Mouse (Mus musculus) CD8-positive naive resting alpha-beta T cell, adult 2 months (primary cell): Measurements from ENCODE around the gene Zbtb20.

Experiments
- DNase-seq, 2 experiments: peaks; one replicate each; pipeline ENCODE4 v3.0.0; 2022; ENCODE audit warnings: low read depth in 2 of 2, low spot score in 2 of 2

Gene Zbtb20

DNA sequence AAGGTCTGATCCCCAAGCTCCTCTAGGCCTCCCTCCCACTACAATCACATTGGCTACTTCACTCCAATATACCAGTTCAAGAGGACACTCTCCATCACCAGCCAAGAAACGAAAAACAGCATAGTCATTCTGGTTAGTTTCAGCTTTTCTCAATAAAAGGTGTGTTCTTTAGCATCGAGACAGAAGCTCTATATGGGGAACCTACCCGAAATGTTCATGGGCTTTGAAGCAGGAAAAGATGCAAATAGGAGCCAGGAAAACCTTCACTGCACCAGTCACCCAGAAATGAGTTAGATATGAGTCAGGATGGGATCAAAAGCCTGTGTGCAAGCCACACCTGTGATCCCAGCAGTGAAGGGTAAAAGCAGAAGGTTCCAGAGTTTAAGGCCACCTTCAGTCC, 601.2 kb downstream of the Zbtb20 start:
- DNase-seq, result no peak

DNA sequence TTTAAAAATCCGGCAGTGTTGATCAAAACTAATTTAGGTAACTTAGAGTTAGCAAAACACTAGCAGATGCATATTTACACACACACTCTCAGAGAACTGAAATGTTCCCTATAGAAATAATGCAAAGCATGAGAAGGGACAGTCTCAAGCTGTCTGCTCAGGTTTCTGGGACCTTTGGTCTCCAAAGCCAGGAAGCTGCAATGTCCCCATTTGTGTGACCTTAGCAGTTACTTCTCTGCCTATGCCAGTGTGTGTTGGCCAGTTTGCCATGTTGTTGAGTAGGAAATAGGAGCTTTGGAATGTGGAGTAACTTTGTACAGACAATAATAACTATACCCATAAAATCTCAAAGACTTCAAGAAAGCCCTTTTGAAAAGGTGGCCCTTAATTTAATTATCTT, 602.7 kb downstream of the Zbtb20 start:
- no peak for DNase-seq

DNA sequence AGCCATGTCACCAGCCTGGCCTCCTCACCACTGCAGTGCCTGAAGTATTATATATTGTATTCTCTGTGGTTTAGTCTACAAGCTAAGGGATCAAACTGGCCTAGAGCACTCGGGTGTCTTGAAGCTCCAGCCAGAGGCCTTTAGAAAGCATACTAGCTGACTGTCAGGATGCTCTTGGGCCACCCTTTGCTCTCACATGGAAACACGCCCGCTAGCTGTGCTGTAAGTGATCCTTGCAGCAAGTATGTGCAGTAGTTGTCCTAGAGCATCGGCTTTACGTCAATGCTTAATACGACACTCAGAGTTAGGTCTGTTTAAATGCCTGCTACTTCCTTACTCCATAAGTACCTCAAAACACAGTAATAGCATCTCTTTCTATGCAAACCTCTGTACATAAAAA, 604.9 kb downstream of the Zbtb20 start:
- DNase-seq, result no peak

- no peak for DNase-seq
Observed at GRCm38 (mm10) chr16:43482125-43482524, 606.4 kb downstream of the Zbtb20 start.

DNA sequence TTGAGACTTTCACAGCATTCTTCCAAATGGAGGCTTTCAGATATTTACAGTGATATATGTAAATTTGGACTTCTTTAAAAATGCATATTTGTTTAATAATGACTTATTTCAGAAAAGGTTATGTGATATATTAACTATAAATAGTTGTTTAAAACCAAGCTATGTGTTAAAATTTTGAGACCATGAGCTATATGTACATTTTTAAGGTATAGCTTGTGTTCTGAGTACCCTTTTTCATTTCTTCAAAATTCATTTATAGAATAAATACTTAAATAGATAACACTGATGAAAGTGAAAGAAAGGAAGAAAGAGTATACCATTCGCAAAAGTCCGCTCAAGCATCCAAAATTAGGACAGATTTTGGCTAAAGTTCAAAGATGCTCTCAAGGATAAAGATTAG, 607.1 kb downstream of the Zbtb20 start:
- DNase-seq, result no peak

DNA sequence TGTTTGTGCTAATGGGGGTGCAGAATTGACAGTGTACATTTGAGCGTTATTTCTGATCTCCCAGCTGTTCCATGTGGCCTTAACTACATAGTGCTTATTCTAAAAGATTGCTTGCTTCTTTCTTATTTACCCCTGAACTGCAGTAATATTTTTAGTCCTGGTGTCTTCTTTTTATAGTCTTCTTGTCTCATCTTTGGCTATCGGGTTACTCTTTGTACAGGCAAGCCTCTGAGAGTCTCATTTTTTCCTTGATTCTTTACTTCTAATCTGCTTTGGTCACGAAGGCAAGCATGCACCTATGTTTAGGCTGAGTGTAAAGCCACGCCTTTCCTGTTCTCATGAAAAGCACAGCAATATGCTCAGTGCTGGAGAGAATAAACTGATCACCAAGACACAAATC, 608.7 kb downstream of the Zbtb20 start:
- no peak for DNase-seq

GRCm38 (mm10) chr16:43489362-43489761, 613.7 kb downstream of the Zbtb20 start:
- DNase-seq, result no peak

DNA sequence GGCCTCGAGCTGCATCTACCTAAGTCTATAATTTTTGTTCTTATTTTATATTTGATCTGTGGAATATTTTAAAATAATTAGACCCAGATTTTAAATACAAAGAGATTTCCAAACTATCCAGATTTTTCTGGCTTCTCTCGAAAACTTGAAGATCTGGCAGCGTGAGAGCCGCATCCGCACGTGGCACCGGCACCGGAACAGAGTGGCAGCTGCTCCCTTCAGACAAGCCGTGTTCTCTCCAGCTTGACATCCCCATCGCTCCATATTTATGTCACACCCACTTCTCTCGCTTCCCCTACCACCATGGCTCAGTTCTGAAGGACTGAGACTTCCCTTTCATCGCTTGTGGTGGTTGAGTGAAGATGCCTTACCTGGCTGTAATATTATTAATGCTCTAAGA, 614.3 kb downstream of the Zbtb20 start:
- no peak for DNase-seq

DNA sequence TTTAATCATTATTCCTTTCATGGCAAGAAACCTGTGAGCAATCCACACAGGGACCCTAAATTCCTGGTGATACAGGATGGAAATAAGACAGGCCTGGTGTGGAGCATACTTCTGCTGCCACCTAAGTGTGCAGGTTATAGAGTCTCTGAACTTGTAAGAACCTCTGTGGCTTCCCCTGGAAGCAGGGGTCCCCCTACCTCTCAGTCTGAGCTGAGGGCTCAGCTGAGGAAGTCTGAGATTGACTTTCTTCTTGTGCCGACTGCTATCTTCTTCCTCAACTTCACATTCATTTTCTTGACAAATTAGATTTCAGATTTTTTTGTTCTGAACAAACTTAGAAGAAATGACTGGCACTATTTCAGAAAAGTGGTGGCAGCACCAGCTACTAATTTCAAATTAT, 617.2 kb downstream of the Zbtb20 start:
- DNase-seq, result no peak

- no peak for DNase-seq
Observed at GRCm38 (mm10) chr16:43493596-43494385, 618.1 kb downstream of the Zbtb20 start.

- no peak for DNase-seq
Observed at GRCm38 (mm10) chr16:43495175-43495818, 619.6 kb downstream of the Zbtb20 start.

DNA sequence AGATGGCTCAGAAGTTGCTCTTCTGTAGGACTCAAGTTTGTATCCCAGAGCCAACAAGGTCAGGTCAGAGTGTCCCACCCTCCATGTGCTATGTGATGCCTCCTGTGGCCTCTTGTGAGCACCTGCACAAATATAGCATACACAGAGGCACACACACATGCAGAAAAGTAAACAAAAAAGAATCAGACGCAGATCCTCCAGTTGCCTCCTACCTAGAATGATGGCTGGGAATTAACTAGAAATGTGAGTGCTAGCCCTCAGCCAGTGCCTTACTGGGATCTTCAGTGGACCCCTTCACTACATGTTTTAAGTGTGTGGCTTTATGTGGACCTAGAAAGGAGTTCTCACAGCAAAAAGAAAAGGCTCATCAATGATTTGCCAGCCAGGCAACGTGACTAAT, 621.4 kb downstream of the Zbtb20 start:
- no peak for DNase-seq

- DNase-seq, result no peak
Observed at GRCm38 (mm10) chr16:43500132-43500853, 624.6 kb downstream of the Zbtb20 start.

DNA sequence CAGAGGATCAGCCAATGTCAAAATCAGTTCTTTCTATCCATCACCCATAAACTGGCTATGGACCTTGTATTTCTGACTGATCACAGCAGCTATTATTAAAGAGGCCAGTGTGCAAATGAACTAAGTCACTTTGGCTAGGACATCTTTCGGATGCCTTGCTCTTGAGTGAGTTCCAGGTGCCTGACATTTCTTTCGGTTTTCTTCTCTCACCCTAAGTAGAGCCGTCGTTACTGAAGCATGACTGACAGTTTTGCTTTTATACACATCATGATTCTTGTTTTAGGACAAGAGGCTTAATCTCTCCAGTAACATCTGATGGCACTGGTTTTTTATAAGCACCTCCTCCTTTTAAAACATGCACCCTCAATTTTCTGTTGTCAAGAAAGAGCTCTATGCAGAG, 625.6 kb downstream of the Zbtb20 start:
- DNase-seq, result no peak

GRCm38 (mm10) chr16:43502339-43503009, 626.8 kb downstream of the Zbtb20 start:
- DNase-seq, result no peak

GRCm38 (mm10) chr16:43503010-43503635, 627.4 kb downstream of the Zbtb20 start:
- no peak for DNase-seq

DNA sequence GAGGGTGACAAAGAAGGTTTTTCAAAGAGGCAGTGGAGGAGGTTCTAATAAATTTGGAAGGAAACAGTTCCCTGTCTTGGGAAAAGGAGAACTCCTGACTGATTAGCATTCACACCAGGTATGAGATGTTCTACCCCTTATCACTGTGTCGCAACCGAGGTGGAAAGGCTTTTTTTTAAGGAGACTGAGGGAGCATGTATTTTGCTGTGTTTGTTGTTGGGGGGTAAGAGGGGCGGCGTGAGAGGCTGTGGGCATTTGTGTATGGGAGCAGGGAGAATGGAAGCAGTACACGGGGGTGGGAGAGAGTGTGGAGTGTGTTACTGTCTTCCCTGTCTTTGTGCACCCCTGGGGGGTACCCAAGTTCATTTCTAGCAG, 627.9 kb downstream of the Zbtb20 start:
- DNase-seq, result no peak

DNA sequence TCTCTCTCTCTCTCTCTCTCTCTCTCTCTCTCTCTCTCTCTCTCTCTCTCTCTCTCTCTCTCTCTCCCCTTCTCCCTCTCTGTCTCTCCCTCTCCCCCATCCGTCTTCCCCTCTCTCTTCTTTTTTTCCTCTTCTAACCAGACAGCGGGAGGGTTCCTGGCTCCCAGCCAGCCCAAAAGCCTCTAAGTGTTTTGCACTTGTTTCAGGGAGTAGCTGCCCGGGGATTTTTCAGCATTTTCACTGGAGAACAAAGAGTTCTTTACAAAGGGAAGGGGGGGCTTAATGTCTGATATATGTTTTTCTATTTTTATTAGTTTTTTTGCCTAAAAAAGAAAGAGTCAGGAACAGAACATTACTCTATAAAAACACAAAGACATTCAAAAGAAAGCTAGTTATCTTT, 628.5 kb downstream of the Zbtb20 start:
- no peak for DNase-seq

GRCm38 (mm10) chr16:43504556-43504955, 628.9 kb downstream of the Zbtb20 start:
- DNase-seq, result no peak

- no peak for DNase-seq
Observed at GRCm38 (mm10) chr16:43505314-43505950, 629.8 kb downstream of the Zbtb20 start.
